Mouse (Mus musculus): ENCODE results near the gene Sptbn2.

DNA sequence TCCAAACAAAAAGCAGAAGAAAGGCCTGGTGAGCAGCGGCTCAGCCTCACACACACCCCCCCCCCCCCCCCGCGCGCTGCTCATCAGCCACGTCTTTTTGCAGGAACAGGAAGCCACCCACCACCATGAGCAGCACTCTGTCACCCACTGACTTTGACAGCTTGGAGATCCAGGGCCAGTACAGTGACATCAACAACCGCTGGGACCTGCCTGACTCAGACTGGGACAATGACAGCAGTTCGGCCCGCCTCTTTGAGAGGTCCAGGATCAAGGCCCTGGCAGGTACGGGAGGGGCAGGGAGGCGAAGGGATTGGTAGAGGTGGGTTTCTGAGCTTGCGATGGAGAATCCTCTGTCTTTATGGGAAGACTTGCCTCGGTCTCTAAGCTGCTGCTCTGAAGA is 7.7 kb downstream of the Sptbn2 start:
- TF ChIP-seq GATA1 (IDR thresholded peaks at IDR 0.05; ENCODE audit: low read length) (no peak), TAL1 (IDR thresholded peaks at IDR 0.05; ENCODE audit: low read length) (no peak)
